Mouse (Mus musculus) lung, embryonic 14.5 days (tissue): ENCODE data around the gene Rcbtb2. TPM values are rescaled to one million over a fixed set of nuclear protein-coding genes. Genes with fewer than 3 reads are reported as not detected.
A peak's percentile ranks its signal among the peaks of the same experiment; 100 is the strongest.

Experiments
- ATAC-seq: fragments of 200-750 bp; cut with Nextera tagmentation; 2 replicates; pipeline ENCODE4 v1.8.0; 2017; ENCODE audit warnings: mild to moderate bottlenecking, moderate TSS enrichment, moderate library complexity; ENCODE audit not compliant: insufficient read depth
- DNase-seq: peaks from one replicate; pipeline ENCODE4 v3.0.0-alpha.2; 2015
- H3K27ac ChIP-seq: fragments of 300-500 bp; sonication (generic); 2 replicates; pipeline ENCODE4 v1.5.1; 2014; ENCODE audit warnings: low read depth, mild to moderate bottlenecking, moderate library complexity
- H3K27me3 ChIP-seq: fragments of 300-500 bp; sonication (generic); 2 replicates; pipeline ENCODE4 v1.6.1; 2014; ENCODE audit warnings: low read length, control low read depth; ENCODE audit not compliant: insufficient read depth
- H3K36me3 ChIP-seq: fragments of 300-500 bp; sonication (generic); 2 replicates; pipeline ENCODE4 v1.6.1; 2014; ENCODE audit warnings: control low read depth; ENCODE audit not compliant: insufficient read depth
- H3K4me1 ChIP-seq: fragments of 300-500 bp; sonication (generic); 2 replicates; pipeline ENCODE4 v1.6.1; 2014; ENCODE audit warnings: antibody characterized with exemption, control low read depth; ENCODE audit not compliant: insufficient read depth
- H3K4me2 ChIP-seq: fragments of 300-500 bp; sonication (generic); 2 replicates; pipeline ENCODE4 v1.6.1; 2014; ENCODE audit warnings: mild to moderate bottlenecking
- H3K4me3 ChIP-seq: fragments of 300-500 bp; sonication (generic); 2 replicates; pipeline ENCODE4 v1.5.1; 2014; ENCODE audit warnings: low read depth, low read length
- H3K9ac ChIP-seq: fragments of 300-500 bp; sonication (generic); 2 replicates; pipeline ENCODE4 v1.6.1; 2014
- H3K9me3 ChIP-seq: fragments of 300-500 bp; sonication (generic); 2 replicates; pipeline ENCODE4 v1.6.1; 2016; ENCODE audit warnings: low read depth, low read length, control low read depth
- CTCF ChIP-seq: IDR thresholded peaks from 2 replicates; pipeline ENCODE4 v1.5.1; 2016; ENCODE audit warnings: antibody characterized with exemption, low read depth
- WGBS: fragments of 180-500 bp; shearing (Covaris S2); extraction: QIAGEN DNeasy Blood & Tissue Kit; methylation state at CpG from one replicate; pipeline ENCODE4 v1.1.7; 2014; 5-methylcytosine and 5-hydroxymethylcytosine counted together
- polyA plus RNA-seq: library from polyadenylated mRNA; unstranded; fragments of >200 nt; fragmentation: Nextera tagmentation; extraction: Ambion mirVana; gene quantifications from 2 replicates; pipeline ENCODE4 v1.2.1, GENCODE M21; 2014

The Rcbtb2 gene
- polyA plus RNA-seq, 1 experiment from 2014 or later = 124 TPM

GRCm38 (mm10) chr14:73168605-73169004 is 45.8 kb downstream of the Rcbtb2 start:
- no peaks in the 10 kb centered on the region for H3K27me3 ChIP-seq
- no peak overlapping the region for H3K4me3 ChIP-seq
- WGBS = 86% methylated on average over 6 of the region's 6 CpGs
- DNase-seq = no peak
- TF ChIP-seq CTCF = no peak
- no peak overlapping the region for H3K9ac ChIP-seq
- H3K9me3 ChIP-seq = no peaks in the 10 kb centered on the region
- H3K36me3 ChIP-seq = peaks cover 88% of the 10 kb centered on the region
- ATAC-seq = no peak
- H3K27ac ChIP-seq = no peak overlapping the region
- no peaks in the 10 kb centered on the region for H3K4me1 ChIP-seq
- H3K4me2 ChIP-seq = no peak overlapping the region

- WGBS = 92% methylated on average over 13 of the region's 13 CpGs
- TF ChIP-seq CTCF = no peak
- Histone ChIP-seq H3K9me3 (no peaks in the 10 kb centered on the region), H3K9ac (no peak overlapping the region), H3K27ac (no peak overlapping the region), H3K4me3 (no peak overlapping the region), H3K36me3 (peaks cover 87% of the 10 kb centered on the region), H3K27me3 (no peaks in the 10 kb centered on the region), H3K4me1 (no peaks in the 10 kb centered on the region), H3K4me2 (no peak overlapping the region)
- ATAC-seq (no peak), DNase-seq (no peak)
Observed at GRCm38 (mm10) chr14:73169926-73170844, 47.3 kb downstream of the Rcbtb2 start.

GRCm38 (mm10) chr14:73172196-73173011 is 49.6 kb downstream of the Rcbtb2 start:
- TF ChIP-seq CTCF = no peak
- peaks cover 89% of the 10 kb centered on the region for H3K36me3 ChIP-seq
- WGBS = 77% methylated on average over 12 of the region's 12 CpGs
- no peaks in the 10 kb centered on the region for H3K27me3 ChIP-seq
- DNase-seq (peak; percentile 19), ATAC-seq (no peak)
- H3K27ac ChIP-seq = no peak overlapping the region
- no peak overlapping the region for H3K4me2 ChIP-seq
- H3K9ac ChIP-seq = no peak overlapping the region
- H3K9me3 ChIP-seq = no peaks in the 10 kb centered on the region
- H3K4me3 ChIP-seq = no peak overlapping the region
- no peaks in the 10 kb centered on the region for H3K4me1 ChIP-seq

- TF ChIP-seq CTCF = no peak
- Histone ChIP-seq H3K4me1 (no peaks in the 10 kb centered on the region), H3K9me3 (no peaks in the 10 kb centered on the region), H3K36me3 (peaks cover 89% of the 10 kb centered on the region), H3K4me3 (no peak overlapping the region), H3K9ac (no peak overlapping the region), H3K27ac (no peak overlapping the region), H3K4me2 (no peak overlapping the region), H3K27me3 (no peaks in the 10 kb centered on the region)
- WGBS = 87% methylated on average over 11 of the region's 11 CpGs
- ATAC-seq = no peak
- DNase-seq = no peak
Observed at GRCm38 (mm10) chr14:73173662-73174061, 50.8 kb downstream of the Rcbtb2 start.

GRCm38 (mm10) chr14:73174091-73174995 is 51.5 kb downstream of the Rcbtb2 start:
- Histone ChIP-seq H3K4me2 (no peak overlapping the region), H3K36me3 (peaks cover 91% of the 10 kb centered on the region), H3K9me3 (no peaks in the 10 kb centered on the region), H3K4me1 (no peaks in the 10 kb centered on the region), H3K27me3 (no peaks in the 10 kb centered on the region), H3K9ac (no peak overlapping the region), H3K4me3 (no peak overlapping the region), H3K27ac (no peak overlapping the region)
- no peak for ATAC-seq
- peak; percentile 57 for DNase-seq
- no peak for TF ChIP-seq CTCF
- WGBS = 74% methylated on average over 7 of the region's 7 CpGs

- H3K27me3 ChIP-seq = no peaks in the 10 kb centered on the region
- H3K36me3 ChIP-seq = peaks cover 84% of the 10 kb centered on the region
- no peak for TF ChIP-seq CTCF
- H3K9me3 ChIP-seq = no peaks in the 10 kb centered on the region
- H3K9ac ChIP-seq = no peak overlapping the region
- 84% methylated on average over 1 of the region's 1 CpGs for WGBS
- no peak for DNase-seq
- no peak overlapping the region for H3K4me2 ChIP-seq
- no peaks in the 10 kb centered on the region for H3K4me1 ChIP-seq
- H3K27ac ChIP-seq = no peak overlapping the region
- no peak overlapping the region for H3K4me3 ChIP-seq
- no peak for ATAC-seq
Observed at GRCm38 (mm10) chr14:73175031-73175430, 52.2 kb downstream of the Rcbtb2 start.
